Mouse (Mus musculus): ENCODE measurements at regions not wholly inside any gene's neighbourhood (a gene's known extent, or its start where the extent isn't known, plus 50 kb on each side); places are given as distances from the start of the nearest gene placed in this dataset.

DNA sequence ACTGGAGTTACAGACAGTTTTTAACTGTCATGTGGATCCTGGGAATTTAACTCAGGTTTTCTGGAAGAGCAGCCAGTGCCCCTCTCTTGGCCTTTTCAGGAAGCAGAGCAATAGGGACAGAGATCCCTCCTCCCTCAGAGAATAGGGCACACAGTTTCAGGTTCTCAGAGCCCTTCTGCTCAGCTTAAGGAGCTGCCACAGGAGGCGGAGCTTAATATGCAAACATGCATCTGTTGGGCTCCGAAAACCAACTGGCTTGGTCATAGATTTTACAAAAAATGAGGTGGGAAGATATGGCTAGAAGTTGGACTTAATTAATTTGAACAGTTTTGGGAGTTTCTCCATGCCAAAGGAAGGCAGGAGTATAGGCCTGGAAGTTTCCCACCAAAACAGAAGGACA, 61.9 kb upstream of the Znrf2 start:
- WGBS (ENCODE audit: insufficient replicate concordance) = 66% methylated on average over 2 of the region's 2 CpGs
- no peak for ATAC-seq (ENCODE audit: insufficient read depth)
- no peak overlapping the region for H3K4me2 ChIP-seq (ENCODE audit: low read depth)
- no peak overlapping the region for H3K9ac ChIP-seq (replicated peaks)
- H3K27me3 ChIP-seq (ENCODE audit: control insufficient read depth, insufficient read depth, low read length) = no peaks in the 10 kb centered on the region
- no peaks in the 10 kb centered on the region for H3K9me3 ChIP-seq (ENCODE audit: control insufficient read depth, low read length)
- no peaks in the 10 kb centered on the region for H3K36me3 ChIP-seq (replicated peaks; ENCODE audit: control insufficient read depth, insufficient read depth, low read depth)
- H3K4me1 ChIP-seq (replicated peaks; ENCODE audit: control insufficient read depth in 2 of 2, insufficient read depth in 2 of 2, low read length in 1 of 2) = peaks cover 0 to 8% of the 10 kb centered on the region in 2 experiments; a peak in 2 of 4 replicates
- no peak overlapping the region for H3K4me3 ChIP-seq (ENCODE audit: insufficient read depth in 1 of 2, low read depth in 2 of 2, low read length in 2 of 2)
- no peak overlapping the region for H3K27ac ChIP-seq
- no peak for DNase-seq (ENCODE audit: low read depth in 3 of 3, low spot score in 3 of 3)
- no peak for TF ChIP-seq EP300 (IDR thresholded peaks at IDR 0.05; ENCODE audit: low read depth)
- no peak for TF ChIP-seq CTCF (IDR thresholded peaks at IDR 0.05; ENCODE audit: low read depth)

GRCm38 (mm10) chr6:54757511-54757911, 59.2 kb upstream of the Znrf2 start:
- no peak for TF ChIP-seq CTCF (IDR thresholded peaks at IDR 0.05; ENCODE audit: low read depth)
- H3K4me2 ChIP-seq (ENCODE audit: low read depth) = no peak overlapping the region
- no peaks in the 10 kb centered on the region for H3K9me3 ChIP-seq (ENCODE audit: control insufficient read depth, low read length)
- H3K27me3 ChIP-seq (ENCODE audit: control insufficient read depth, insufficient read depth, low read length) = no peaks in the 10 kb centered on the region
- WGBS (ENCODE audit: insufficient replicate concordance) = 64% methylated on average over 5 of the region's 5 CpGs
- DNase-seq (ENCODE audit: low read depth in 3 of 3, low spot score in 3 of 3) = no peak
- no peak overlapping the region for H3K4me3 ChIP-seq (ENCODE audit: insufficient read depth in 1 of 2, low read depth in 2 of 2, low read length in 2 of 2)
- H3K36me3 ChIP-seq (replicated peaks; ENCODE audit: control insufficient read depth, insufficient read depth, low read depth) = no peaks in the 10 kb centered on the region
- H3K27ac ChIP-seq = no peak overlapping the region
- no peak overlapping the region for H3K9ac ChIP-seq (replicated peaks)
- peaks cover 0 to 16% of the 10 kb centered on the region in 2 experiments; a peak in 2 of 4 replicates for H3K4me1 ChIP-seq (replicated peaks; ENCODE audit: control insufficient read depth in 2 of 2, insufficient read depth in 2 of 2, low read length in 1 of 2)
- ATAC-seq (ENCODE audit: insufficient read depth) = no peak

DNA sequence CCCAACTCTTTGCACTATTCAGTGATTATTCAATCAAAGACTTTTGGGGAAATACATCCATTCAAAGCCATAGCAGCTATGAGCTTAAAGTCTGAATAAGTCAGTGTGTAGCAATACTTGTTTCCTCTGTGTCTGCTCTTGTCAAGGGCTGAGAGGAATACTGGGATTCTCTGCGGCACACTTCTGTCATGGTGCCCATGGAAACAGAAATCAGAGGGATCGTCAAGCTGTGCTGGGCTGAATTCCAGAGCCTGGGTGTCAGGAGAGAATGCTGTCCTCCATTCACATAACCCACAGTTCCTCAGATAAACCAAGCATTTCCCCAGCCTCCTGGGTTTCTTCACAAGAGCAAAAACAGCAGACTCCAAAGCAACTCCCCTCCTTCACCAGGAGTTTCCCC, 58.6 kb upstream of the Znrf2 start:
- Histone ChIP-seq H3K27ac (no peak overlapping the region), H3K27me3 (ENCODE audit: control insufficient read depth, insufficient read depth, low read length) (no peaks in the 10 kb centered on the region), H3K4me3 (ENCODE audit: insufficient read depth in 1 of 2, low read depth in 2 of 2, low read length in 2 of 2) (no peak overlapping the region), H3K9ac (replicated peaks) (no peak overlapping the region), H3K36me3 (replicated peaks; ENCODE audit: control insufficient read depth, insufficient read depth, low read depth) (no peaks in the 10 kb centered on the region), H3K4me2 (ENCODE audit: low read depth) (no peak overlapping the region), H3K4me1 (replicated peaks; ENCODE audit: control insufficient read depth in 2 of 2, insufficient read depth in 2 of 2, low read length in 1 of 2) (peaks cover 0 to 17% of the 10 kb centered on the region in 2 experiments; a peak in 2 of 4 replicates), H3K9me3 (ENCODE audit: control insufficient read depth, low read length) (no peaks in the 10 kb centered on the region)
- DNase-seq (ENCODE audit: low read depth in 3 of 3, low spot score in 3 of 3) (no peak), ATAC-seq (ENCODE audit: insufficient read depth) (no peak)
- TF ChIP-seq EP300 (IDR thresholded peaks at IDR 0.05; ENCODE audit: low read depth) (no peak), CTCF (IDR thresholded peaks at IDR 0.05; ENCODE audit: low read depth) (no peak)
- 53% methylated on average over 2 of the region's 2 CpGs for WGBS (ENCODE audit: insufficient replicate concordance)

DNA sequence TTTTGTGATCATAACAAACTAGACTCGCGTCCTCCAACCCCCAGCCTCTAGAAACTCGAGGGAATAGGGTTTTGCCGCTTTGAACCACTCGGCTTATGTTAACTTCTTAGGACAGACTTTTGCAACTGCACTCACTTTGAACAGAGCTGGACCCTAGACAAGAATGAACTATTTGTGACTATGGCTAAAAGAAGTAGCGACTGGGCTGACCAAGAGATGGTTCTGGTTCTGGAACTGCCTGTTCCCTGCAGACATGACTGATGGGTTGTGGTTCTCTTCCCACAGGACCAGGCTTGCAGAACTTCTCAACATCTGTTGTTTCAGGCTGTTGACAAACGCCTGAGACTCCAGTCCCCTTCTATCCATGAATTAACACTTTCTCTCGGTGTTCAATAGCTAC, 57.5 kb upstream of the Znrf2 start:
- no peak overlapping the region for H3K4me2 ChIP-seq (ENCODE audit: low read depth)
- no peaks in the 10 kb centered on the region for H3K36me3 ChIP-seq (replicated peaks; ENCODE audit: control insufficient read depth, insufficient read depth, low read depth)
- 57% methylated on average over 8 of the region's 8 CpGs for WGBS (ENCODE audit: insufficient replicate concordance)
- H3K4me3 ChIP-seq (ENCODE audit: insufficient read depth in 1 of 2, low read depth in 2 of 2, low read length in 2 of 2) = no peak overlapping the region
- H3K4me1 ChIP-seq (replicated peaks; ENCODE audit: control insufficient read depth in 2 of 2, insufficient read depth in 2 of 2, low read length in 1 of 2) = peaks cover 0 to 17% of the 10 kb centered on the region in 2 experiments; a peak in 2 of 4 replicates
- H3K27ac ChIP-seq = no peak overlapping the region
- H3K27me3 ChIP-seq (ENCODE audit: control insufficient read depth, insufficient read depth, low read length) = no peaks in the 10 kb centered on the region
- TF ChIP-seq EP300 (IDR thresholded peaks at IDR 0.05; ENCODE audit: low read depth) (no peak), CTCF (IDR thresholded peaks at IDR 0.05; ENCODE audit: low read depth) (no peak)
- H3K9ac ChIP-seq (replicated peaks) = no peak overlapping the region
- no peaks in the 10 kb centered on the region for H3K9me3 ChIP-seq (ENCODE audit: control insufficient read depth, low read length)
- no peak for DNase-seq (ENCODE audit: low read depth in 3 of 3, low spot score in 3 of 3)
- ATAC-seq (ENCODE audit: insufficient read depth) = no peak

DNA sequence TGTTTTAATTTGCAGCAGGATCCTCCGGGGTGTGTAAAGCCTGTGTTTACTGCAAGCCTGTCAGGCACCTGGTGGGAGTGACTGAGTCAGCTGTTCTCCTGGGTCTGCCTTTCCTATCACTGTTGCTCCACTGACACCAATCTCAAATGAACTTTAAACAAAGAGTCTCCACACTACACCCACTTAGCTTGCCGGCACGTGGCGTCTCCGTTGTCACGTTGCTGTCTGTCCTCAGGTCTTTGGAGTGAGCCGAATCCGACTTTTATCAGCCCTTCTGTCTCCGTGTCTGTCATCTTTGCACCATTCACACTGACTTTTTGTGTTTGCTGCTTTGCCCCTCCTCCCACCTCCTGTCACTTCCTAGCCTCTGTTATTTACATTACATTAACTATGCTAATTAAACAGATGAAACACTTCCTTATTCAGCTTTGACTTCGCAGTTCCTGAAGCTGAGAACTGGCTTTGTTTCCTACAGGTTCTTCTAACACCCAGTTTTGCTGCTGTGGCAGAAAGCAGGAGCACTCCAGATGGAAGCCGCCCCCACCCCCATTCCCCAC, 56.7 kb upstream of the Znrf2 start:
- TF ChIP-seq EP300 (IDR thresholded peaks at IDR 0.05; ENCODE audit: low read depth) = no peak
- no peak for TF ChIP-seq CTCF (IDR thresholded peaks at IDR 0.05; ENCODE audit: low read depth)
- peak in 1 of 3 experiments; percentile 5 for DNase-seq (ENCODE audit: low read depth in 3 of 3, low spot score in 3 of 3)
- peak overlapping the region; percentile 36; the same call in 1 of the 2 replicates for H3K4me2 ChIP-seq (ENCODE audit: low read depth)
- no peaks in the 10 kb centered on the region for H3K27me3 ChIP-seq (ENCODE audit: control insufficient read depth, insufficient read depth, low read length)
- no peak overlapping the region for H3K9ac ChIP-seq (replicated peaks)
- no peaks in the 10 kb centered on the region for H3K36me3 ChIP-seq (replicated peaks; ENCODE audit: control insufficient read depth, insufficient read depth, low read depth)
- ATAC-seq (ENCODE audit: insufficient read depth) = no peak; the same call in 1 of the 2 replicates
- no peaks in the 10 kb centered on the region for H3K9me3 ChIP-seq (ENCODE audit: control insufficient read depth, low read length)
- H3K4me3 ChIP-seq (ENCODE audit: insufficient read depth in 1 of 2, low read depth in 2 of 2, low read length in 2 of 2) = no peak overlapping the region
- 2% methylated on average over 11 of the region's 11 CpGs for WGBS (ENCODE audit: insufficient replicate concordance)
- H3K27ac ChIP-seq = no peak overlapping the region
- H3K4me1 ChIP-seq (replicated peaks; ENCODE audit: control insufficient read depth in 2 of 2, insufficient read depth in 2 of 2, low read length in 1 of 2) = peaks cover 0 to 17% of the 10 kb centered on the region in 2 experiments; a peak in 2 of 4 replicates

Data from liver, embryonic 14.5 days (tissue).